Mouse (Mus musculus) liver, postnatal 0 days (tissue): ENCODE data around the gene Mgam.

Experiments used
- CTCF ChIP-seq: sonication (generic); IDR thresholded peaks from 2 replicates; pipeline ENCODE4 v1.5.1; 2016; ENCODE audit warnings: antibody characterized with exemption, low read depth
- EP300 ChIP-seq: IDR thresholded peaks from 2 replicates; pipeline ENCODE4 v1.6.1; 2016; ENCODE audit warnings: antibody characterized with exemption, low read depth, mild to moderate bottlenecking

DNA sequence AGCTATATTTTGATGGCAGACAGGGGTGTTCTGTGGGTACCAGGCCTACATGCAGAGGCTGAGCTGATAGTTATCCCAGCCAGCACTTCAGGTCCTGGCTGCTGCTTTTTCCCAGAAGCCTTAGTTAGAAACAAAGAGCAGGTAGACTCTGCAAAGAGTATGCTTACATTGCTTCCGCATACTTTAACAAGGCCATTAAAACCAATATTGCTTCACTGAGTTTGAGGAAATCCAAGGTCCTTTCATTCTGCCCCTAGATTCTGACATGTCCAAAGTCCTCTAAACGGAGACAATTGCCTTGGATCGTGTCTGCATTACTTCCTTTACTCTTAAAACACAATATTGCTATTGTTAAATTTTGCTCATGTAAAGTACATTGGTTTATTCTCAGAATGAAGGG, 155.7 kb downstream of the Mgam start:
- TF ChIP-seq CTCF (no peak), EP300 (no peak)
